Mouse (Mus musculus): ENCODE data around the gene Drap1.

DNA sequence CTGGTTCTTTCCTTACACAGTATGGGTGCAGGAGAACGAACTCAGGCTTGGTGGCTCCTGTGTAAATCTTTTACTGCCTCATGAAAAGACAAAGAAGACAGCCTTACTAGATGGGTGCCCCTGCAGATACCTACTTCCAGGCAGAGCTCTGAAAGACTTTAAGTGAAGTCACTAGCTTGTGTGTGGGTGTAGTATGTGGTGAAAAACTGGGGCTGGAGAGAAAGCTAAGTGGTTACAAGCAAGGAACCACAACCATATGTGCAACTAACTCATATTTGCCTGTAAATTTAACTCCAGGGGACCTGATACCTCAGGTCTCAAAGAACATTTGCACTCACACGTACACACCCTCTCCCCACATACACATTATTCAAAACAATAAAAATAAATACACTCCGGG, 35.1 kb upstream of the Drap1 start:
- no peak for TF ChIP-seq USF1 (IDR thresholded peaks at IDR 0.05; ENCODE audit: low read depth, low read length)
- no peak for TF ChIP-seq POLR2AphosphoS2 (IDR thresholded peaks at IDR 0.05; ENCODE audit: low read length)
- TF ChIP-seq SMC3 (IDR thresholded peaks at IDR 0.05; ENCODE audit: low read depth, low read length), result no peak
